Mouse (Mus musculus) brown adipose tissue, adult 24 weeks (tissue): ENCODE data around the gene Smg7. TPM values are rescaled to one million over a fixed set of nuclear protein-coding genes. Genes with fewer than 3 reads are reported as not detected.
A peak's percentile ranks its signal among the peaks of the same experiment; 100 is the strongest.

Experiments
- H3K27ac ChIP-seq: fragments of 200-500 bp; replicated peaks from 2 replicates; pipeline ENCODE4 v1.5.1; 2012; ENCODE audit warnings: low read depth, mild to moderate bottlenecking, low read length
- H3K4me1 ChIP-seq: fragments of 200-500 bp; 2 replicates; pipeline ENCODE4 v1.6.1; 2012; ENCODE audit warnings: low read length, mixed read lengths; ENCODE audit not compliant: control insufficient read depth, insufficient read depth, insufficient read length
- H3K4me3 ChIP-seq: fragments of 200-500 bp; 2 replicates; pipeline ENCODE4 v1.5.1; 2012; ENCODE audit warnings: low read depth, mild to moderate bottlenecking, low read length, moderate library complexity; ENCODE audit not compliant: insufficient read depth
- polyA plus RNA-seq: library from polyadenylated mRNA; stranded (reverse); fragments of >200 nt; gene quantifications from 2 replicates; pipeline ENCODE4 v1.2.4, GENCODE M21; 2012; ENCODE audit not compliant: missing spikeins, insufficient read depth, insufficient read length

The Smg7 gene
- 12.8 and 18.5 TPM in 2 replicates for polyA plus RNA-seq

GRCm38 (mm10) chr1:152901765-152902664 lies at the start of gene Smg7:
Smg7 (minus strand) TSS chr1:152902646.
- Histone ChIP-seq H3K4me1 (0 out of 2 replicates have a peak, but pooled peaks cover 5% of the 10 kb centered on the region), H3K27ac (peak within 1 kb of the TSS; percentile 98), H3K4me3 (peak within 1 kb of the TSS; percentile 96)

GRCm38 (mm10) chr1:152942977-152943376 lies 40.5 kb upstream of the Smg7 start:
- no peak overlapping the region for H3K27ac ChIP-seq
- no peaks in the 10 kb centered on the region for H3K4me1 ChIP-seq
- H3K4me3 ChIP-seq = no peak overlapping the region

GRCm38 (mm10) chr1:152936365-152936764 lies 33.9 kb upstream of the Smg7 start:
- Histone ChIP-seq H3K4me1 (no peaks in the 10 kb centered on the region; the same call in 1 of the 2 replicates), H3K4me3 (no peak overlapping the region), H3K27ac (no peak overlapping the region)

GRCm38 (mm10) chr1:152935476-152935875 lies 33.0 kb upstream of the Smg7 start:
- no peak overlapping the region for H3K27ac ChIP-seq
- no peak overlapping the region for H3K4me3 ChIP-seq
- H3K4me1 ChIP-seq = no peaks in the 10 kb centered on the region; the same call in 1 of the 2 replicates

GRCm38 (mm10) chr1:152933962-152934361 lies 31.5 kb upstream of the Smg7 start:
- Histone ChIP-seq H3K27ac (no peak overlapping the region), H3K4me3 (no peak overlapping the region), H3K4me1 (no peaks in the 10 kb centered on the region; the same call in 1 of the 2 replicates)

- Histone ChIP-seq H3K4me3 (no peak overlapping the region), H3K27ac (no peak overlapping the region), H3K4me1 (no peaks in the 10 kb centered on the region)
These were observed 19.3 kb upstream of the Smg7 start for GRCm38 (mm10) chr1:152921786-152922185.

- Histone ChIP-seq H3K4me1 (no peaks in the 10 kb centered on the region), H3K4me3 (no peak overlapping the region), H3K27ac (no peak overlapping the region)
These were observed 15.2 kb upstream of the Smg7 start for GRCm38 (mm10) chr1:152917626-152918025.

- Histone ChIP-seq H3K27ac (no peak overlapping the region), H3K4me3 (no peak overlapping the region), H3K4me1 (no peaks in the 10 kb centered on the region)
These were observed 14.5 kb upstream of the Smg7 start for GRCm38 (mm10) chr1:152916936-152917335.

- no peak overlapping the region for H3K4me3 ChIP-seq
- H3K4me1 ChIP-seq = no peaks in the 10 kb centered on the region
- H3K27ac ChIP-seq = no peak overlapping the region
These were observed 13.3 kb upstream of the Smg7 start for GRCm38 (mm10) chr1:152915766-152916165.

GRCm38 (mm10) chr1:152913483-152914460 lies 11.3 kb upstream of the Smg7 start:
- H3K27ac ChIP-seq = no peak overlapping the region
- no peak overlapping the region for H3K4me3 ChIP-seq
- H3K4me1 ChIP-seq = no peaks in the 10 kb centered on the region

GRCm38 (mm10) chr1:152904469-152904868 lies 2.0 kb upstream of the Smg7 start:
- H3K4me1 ChIP-seq = 0 out of 2 replicates have a peak, but pooled peaks cover 5% of the 10 kb centered on the region
- H3K4me3 ChIP-seq = peak overlapping the region; percentile 64
- H3K27ac ChIP-seq = no peak overlapping the region

GRCm38 (mm10) chr1:152903591-152904135 lies 1.2 kb upstream of the Smg7 start:
- Histone ChIP-seq H3K27ac (peak overlapping the region; percentile 79), H3K4me3 (peak overlapping the region; percentile 93), H3K4me1 (0 out of 2 replicates have a peak, but pooled peaks cover 5% of the 10 kb centered on the region)

- Histone ChIP-seq H3K27ac (peak overlapping the region; percentile 98), H3K4me3 (peak overlapping the region; percentile 96), H3K4me1 (0 out of 2 replicates have a peak, but pooled peaks cover 5% of the 10 kb centered on the region)
These were observed 445 bp upstream of the Smg7 start for GRCm38 (mm10) chr1:152902665-152903516.

- 0 out of 2 replicates have a peak, but pooled peaks cover 5% of the 10 kb centered on the region for H3K4me1 ChIP-seq
- H3K4me3 ChIP-seq = peak overlapping the region; percentile 96
- H3K27ac ChIP-seq = no peak overlapping the region; the same call in 1 of the 2 replicates
These were observed 1.1 kb downstream of the Smg7 start for GRCm38 (mm10) chr1:152901419-152901764.
